Mouse (Mus musculus) limb, embryonic 11.5 days (tissue): ENCODE data around the gene Nol10. TPM values are rescaled to one million over a fixed set of nuclear protein-coding genes. Genes with fewer than 3 reads are reported as not detected.

Experiments
- ATAC-seq: fragments of 200-750 bp; cut with Nextera tagmentation; 2 replicates; pipeline ENCODE4 v1.8.0; 2017; ENCODE audit warnings: low read depth; ENCODE audit not compliant: insufficient number of reproducible peaks, low FRiP score, low TSS enrichment
- DNase-seq: peaks from one replicate; pipeline ENCODE4 v3.0.0-alpha.2; 2015; ENCODE audit warnings: low spot score
- H3K27ac ChIP-seq: fragments of 300-500 bp; sonication (generic); replicated peaks from 2 replicates; pipeline ENCODE4 v1.5.1; 2014; ENCODE audit warnings: low read depth, mild to moderate bottlenecking, low read length
- H3K27me3 ChIP-seq: fragments of 300-500 bp; sonication (generic); 2 replicates; pipeline ENCODE4 v1.6.1; 2014; ENCODE audit warnings: mild to moderate bottlenecking, low read length, mixed read lengths; ENCODE audit not compliant: control insufficient read depth, insufficient read depth
- H3K36me3 ChIP-seq: fragments of 300-500 bp; sonication (generic); 2 replicates; pipeline ENCODE4 v1.6.1; 2014; ENCODE audit warnings: mild to moderate bottlenecking, low read length, moderate library complexity, mixed read lengths; ENCODE audit not compliant: control insufficient read depth, insufficient read depth
- H3K4me1 ChIP-seq: fragments of 300-500 bp; sonication (generic); 2 replicates; pipeline ENCODE4 v1.6.1; 2014; ENCODE audit warnings: low read length, mixed read lengths; ENCODE audit not compliant: control insufficient read depth, insufficient read depth
- H3K4me2 ChIP-seq: fragments of 300-500 bp; sonication (generic); 2 replicates; pipeline ENCODE4 v1.6.1; 2014; ENCODE audit warnings: low read depth, mild to moderate bottlenecking, moderate library complexity; ENCODE audit not compliant: severe bottlenecking
- H3K4me3 ChIP-seq: fragments of 300-500 bp; sonication (generic); 2 replicates; pipeline ENCODE4 v1.5.1; 2014; ENCODE audit warnings: low read depth, low read length
- H3K9ac ChIP-seq: fragments of 300-500 bp; sonication (generic); 2 replicates; pipeline ENCODE4 v1.6.1; 2014; ENCODE audit warnings: mild to moderate bottlenecking, low read length
- H3K9me3 ChIP-seq: fragments of 300-500 bp; sonication (generic); 2 replicates; pipeline ENCODE4 v1.6.1; 2016; ENCODE audit warnings: low read length; ENCODE audit not compliant: control insufficient read depth
- WGBS: fragments of 180-500 bp; shearing (Covaris S2); extraction: QIAGEN DNeasy Blood & Tissue Kit; methylation state at CpG from one replicate; pipeline ENCODE4 v1.1.7; 2014; 5-methylcytosine and 5-hydroxymethylcytosine counted together
- polyA plus RNA-seq: library from polyadenylated mRNA; unstranded; fragments of >200 nt; fragmentation: Nextera tagmentation; extraction: Ambion mirVana; gene quantifications from 2 replicates; pipeline ENCODE4 v1.2.1, GENCODE M21; 2014

Gene Nol10
- polyA plus RNA-seq, 1 experiment from 2014 or later = 35.4 TPM

GRCm38 (mm10) chr12:17430578-17430977 lies 82.3 kb downstream of the Nol10 start:
- Histone ChIP-seq H3K9me3 (no peaks in the 10 kb centered on the region), H3K27me3 (no peaks in the 10 kb centered on the region), H3K4me1 (no peaks in the 10 kb centered on the region), H3K4me3 (no peak overlapping the region), H3K4me2 (no peak overlapping the region), H3K27ac (no peak overlapping the region), H3K36me3 (peaks cover 8% of the 10 kb centered on the region; the same call in 1 of the 2 replicates), H3K9ac (no peak overlapping the region)
- no peak for ATAC-seq
- DNase-seq = no peak
- WGBS = 77% methylated on average over 2 of the region's 2 CpGs

DNA sequence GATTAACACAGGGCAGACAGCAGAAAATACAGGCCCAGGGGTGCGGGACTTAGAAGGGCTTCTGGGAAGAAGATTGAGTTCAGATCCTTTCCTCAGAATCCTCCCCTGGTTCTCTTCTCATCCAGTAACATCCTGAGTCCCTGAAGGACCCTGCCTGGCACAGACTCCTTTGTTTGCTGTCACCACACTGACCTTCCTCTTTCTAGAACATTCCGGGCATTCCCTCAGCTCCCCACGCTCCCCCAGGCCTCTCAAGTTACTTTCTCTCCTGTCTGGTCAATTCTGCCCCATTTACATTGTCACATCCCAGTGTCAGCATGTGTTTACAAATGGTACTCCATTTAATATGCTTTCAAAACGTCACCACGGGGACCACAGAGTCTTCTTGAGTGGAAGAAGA lies 82.9 kb downstream of the Nol10 start:
- ATAC-seq = no peak
- no peak overlapping the region for H3K4me2 ChIP-seq
- H3K4me1 ChIP-seq = no peaks in the 10 kb centered on the region
- no peak overlapping the region for H3K4me3 ChIP-seq
- H3K27ac ChIP-seq = no peak overlapping the region
- peaks cover 8% of the 10 kb centered on the region; the same call in 1 of the 2 replicates for H3K36me3 ChIP-seq
- DNase-seq = no peak
- no peak overlapping the region for H3K9ac ChIP-seq
- H3K9me3 ChIP-seq = no peaks in the 10 kb centered on the region
- no peaks in the 10 kb centered on the region for H3K27me3 ChIP-seq
- whole genome bisulfite sequencing = 89% methylated on average over 5 of the region's 5 CpGs

GRCm38 (mm10) chr12:17431812-17432332 lies 83.6 kb downstream of the Nol10 start:
- DNase-seq (no peak), ATAC-seq (no peak)
- Histone ChIP-seq H3K9ac (no peak overlapping the region), H3K4me3 (no peak overlapping the region), H3K36me3 (peaks cover 6% of the 10 kb centered on the region; the same call in 1 of the 2 replicates), H3K9me3 (no peaks in the 10 kb centered on the region), H3K4me1 (no peaks in the 10 kb centered on the region), H3K27me3 (no peaks in the 10 kb centered on the region), H3K4me2 (no peak overlapping the region), H3K27ac (no peak overlapping the region)
- WGBS = 93% methylated on average over 4 of the region's 4 CpGs

DNA sequence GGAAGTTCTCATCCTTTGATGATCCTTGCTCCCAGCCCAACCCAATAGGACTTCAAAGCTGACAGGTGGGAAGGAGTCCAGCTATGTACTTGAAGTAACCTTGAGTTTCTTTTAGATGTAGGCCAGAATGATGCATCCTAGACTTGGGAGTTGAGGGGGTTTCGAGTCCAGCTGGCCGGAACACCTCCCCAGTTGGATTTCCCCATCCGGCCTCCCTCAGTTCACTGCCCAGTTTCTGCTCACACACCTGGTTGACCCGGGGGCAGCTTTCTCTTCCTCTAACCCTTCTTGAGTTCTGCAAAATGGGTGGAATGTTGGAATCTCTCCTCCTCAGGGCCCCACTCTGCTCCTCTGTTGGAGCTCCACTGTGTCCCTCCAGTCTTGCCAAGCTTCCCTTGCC lies 85.5 kb downstream of the Nol10 start:
- ATAC-seq = no peak
- Histone ChIP-seq H3K4me2 (no peak overlapping the region), H3K36me3 (peaks cover 6% of the 10 kb centered on the region; the same call in 1 of the 2 replicates), H3K27me3 (no peaks in the 10 kb centered on the region), H3K27ac (no peak overlapping the region), H3K9ac (no peak overlapping the region), H3K9me3 (no peaks in the 10 kb centered on the region), H3K4me3 (no peak overlapping the region), H3K4me1 (no peaks in the 10 kb centered on the region)
- WGBS = 93% methylated on average over 4 of the region's 4 CpGs
- DNase-seq = no peak

GRCm38 (mm10) chr12:17436471-17436870 lies 88.2 kb downstream of the Nol10 start:
- Histone ChIP-seq H3K4me2 (no peak overlapping the region), H3K27ac (no peak overlapping the region), H3K4me1 (no peaks in the 10 kb centered on the region), H3K4me3 (no peak overlapping the region), H3K9ac (no peak overlapping the region), H3K36me3 (no peaks in the 10 kb centered on the region), H3K27me3 (no peaks in the 10 kb centered on the region), H3K9me3 (no peaks in the 10 kb centered on the region)
- WGBS = 88% methylated on average over 2 of the region's 2 CpGs
- no peak for ATAC-seq
- no peak for DNase-seq

- DNase-seq (no peak), ATAC-seq (no peak)
- Histone ChIP-seq H3K4me1 (no peaks in the 10 kb centered on the region), H3K4me3 (no peak overlapping the region), H3K9me3 (no peaks in the 10 kb centered on the region), H3K27me3 (no peaks in the 10 kb centered on the region), H3K27ac (no peak overlapping the region), H3K9ac (no peak overlapping the region), H3K36me3 (no peaks in the 10 kb centered on the region), H3K4me2 (no peak overlapping the region)
- 69% methylated on average over 7 of the region's 7 CpGs for WGBS
These were observed 92.0 kb downstream of the Nol10 start for GRCm38 (mm10) chr12:17440251-17440651.

DNA sequence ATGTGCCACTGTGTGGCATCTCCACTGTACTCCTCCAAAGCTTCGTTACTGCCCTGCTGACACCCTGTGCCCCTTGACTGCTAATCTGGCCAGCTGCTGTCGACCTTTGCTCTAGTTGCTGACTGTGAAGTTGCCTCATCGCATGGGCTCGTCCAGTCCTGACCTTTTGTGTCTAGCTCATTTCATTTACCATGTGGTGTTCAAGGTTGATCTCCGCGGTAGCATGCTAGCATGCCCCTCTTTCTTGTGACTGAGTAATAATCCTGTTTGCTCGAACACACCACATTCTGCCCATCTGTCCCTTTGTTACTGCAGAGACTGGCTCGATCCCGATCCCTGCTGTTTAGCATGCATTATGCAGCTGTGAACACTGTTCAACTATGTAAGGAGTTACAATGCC lies 93.2 kb downstream of the Nol10 start:
- Histone ChIP-seq H3K36me3 (no peaks in the 10 kb centered on the region), H3K4me2 (no peak overlapping the region), H3K27ac (no peak overlapping the region), H3K27me3 (no peaks in the 10 kb centered on the region), H3K4me1 (no peaks in the 10 kb centered on the region), H3K9ac (no peak overlapping the region), H3K4me3 (no peak overlapping the region), H3K9me3 (no peaks in the 10 kb centered on the region)
- ATAC-seq = no peak
- 78% methylated on average over 9 of the region's 9 CpGs for WGBS
- no peak for DNase-seq

GRCm38 (mm10) chr12:17444406-17444805 lies 96.1 kb downstream of the Nol10 start:
- Histone ChIP-seq H3K9me3 (no peaks in the 10 kb centered on the region), H3K27me3 (no peaks in the 10 kb centered on the region), H3K4me2 (no peak overlapping the region), H3K36me3 (no peaks in the 10 kb centered on the region), H3K27ac (no peak overlapping the region), H3K4me3 (no peak overlapping the region), H3K4me1 (no peaks in the 10 kb centered on the region), H3K9ac (no peak overlapping the region)
- ATAC-seq (no peak), DNase-seq (peak; percentile 34)
- WGBS = 50% methylated on average over 11 of the region's 11 CpGs

- Histone ChIP-seq H3K27ac (no peak overlapping the region), H3K9me3 (no peaks in the 10 kb centered on the region), H3K4me3 (no peak overlapping the region), H3K4me1 (no peaks in the 10 kb centered on the region), H3K36me3 (no peaks in the 10 kb centered on the region), H3K27me3 (no peaks in the 10 kb centered on the region), H3K9ac (no peak overlapping the region), H3K4me2 (no peak overlapping the region)
- ATAC-seq (no peak), DNase-seq (no peak)
- WGBS = 89% methylated on average over 7 of the region's 7 CpGs
These were observed 97.0 kb downstream of the Nol10 start for GRCm38 (mm10) chr12:17445251-17445650.
